Mouse (Mus musculus) ES-Bruce4 (cell line): ENCODE results near the gene Krr1.

Experiments used
- CTCF ChIP-seq: IDR thresholded peaks from one replicate; pipeline ENCODE4 v1.8.1; 2011; ENCODE audit warnings: low read depth, low read length
- EP300 ChIP-seq: IDR thresholded peaks from 2 replicates; pipeline ENCODE4 v1.6.1; 2011; ENCODE audit warnings: low read depth, low read length; ENCODE audit not compliant: insufficient read depth
- POLR2A ChIP-seq: IDR thresholded peaks from one replicate; pipeline ENCODE4 v1.8.1; 2011; ENCODE audit warnings: low read length; ENCODE audit not compliant: insufficient read depth

GRCm38 (mm10) chr10:111936491-111937145 lies 35.8 kb upstream of the Krr1 start:
- TF ChIP-seq CTCF (no peak), POLR2A (no peak), EP300 (no peak)
